ENCODE assay signal across 27 mouse cellular contexts in the genomic region with DNA sequence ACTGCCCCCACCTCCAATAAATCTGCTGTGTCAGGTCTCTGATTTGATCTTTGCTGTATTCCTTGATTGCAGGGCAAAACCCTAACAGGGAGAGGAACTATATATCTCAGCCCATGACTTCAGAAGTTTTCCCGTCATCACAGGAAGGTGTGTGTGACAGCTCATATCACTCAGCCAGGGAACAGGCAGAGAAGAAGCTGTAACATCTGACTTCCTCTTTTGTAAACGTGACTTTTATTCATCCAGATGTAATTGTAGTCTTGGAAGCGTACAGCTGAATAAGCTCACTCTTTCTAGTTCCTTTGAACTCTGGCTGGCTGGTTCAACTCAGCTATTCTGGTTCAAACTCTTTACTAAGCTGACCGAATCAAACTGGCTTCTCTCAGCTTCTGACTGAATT. TPM values are rescaled to one million over a fixed set of nuclear protein-coding genes. Genes with fewer than 3 reads are reported as not detected.
DNase-seq lines count a peak whose midpoint lies in the region; ATAC-seq lines count a peak whose summit lies in the region.
"Had no signal": no experiment of that assay in that cellular context is flagged by ENCODE, and none has a peak within 500 bp of the region (broad histone marks: within the 10 kb centered on the region; RNA-seq: fewer than 3 reads in every experiment).

No protein-coding gene starts in this region.

- H3K27me3 ChIP-seq in splenic B cell, adult 2 months (ENCODE audit: control insufficient read depth, insufficient read depth, low read length, poor library complexity, severe bottlenecking) = no peaks in the 10 kb centered on the region
- no peaks in the 10 kb centered on the region for H3K27me3 ChIP-seq in forebrain, embryonic 12.5 days
- H3K27me3 ChIP-seq: CH12.LX; embryonic facial prominence, embryonic 13.5 days; forebrain, embryonic 13.5 days; hindbrain, embryonic 12.5 days; hindbrain, embryonic 15.5 days; Patski had no signal

- ATAC-seq in megakaryocyte, adult 5-6 weeks (ENCODE audit: poor library complexity, severe bottlenecking) = peak; percentile 77
- ATAC-seq in forebrain, embryonic 12.5 days (ENCODE audit: low FRiP score) = no peak
- ATAC-seq: forebrain, embryonic 13.5 days; forebrain, embryonic 16.5 days; Patski had no signal

- WGBS in forebrain, embryonic 12.5 days = 81% methylated on average over 4 of the region's 4 CpGs

- no peaks in the 10 kb centered on the region for H3K4me1 ChIP-seq in forebrain, embryonic 12.5 days
- H3K4me1 ChIP-seq: embryonic facial prominence, embryonic 10.5 days; forebrain, embryonic 13.5 days; hindbrain, embryonic 12.5 days; hindbrain, embryonic 15.5 days had no signal

- no peak overlapping the region for H3K4me2 ChIP-seq in forebrain, embryonic 12.5 days
- H3K4me2 ChIP-seq: embryonic facial prominence, embryonic 13.5 days; forebrain, embryonic 13.5 days; heart, embryonic 11.5 days; hindbrain, embryonic 12.5 days; hindbrain, embryonic 15.5 days had no signal

- DNase-seq in 416B (ENCODE audit: low read depth) (peak; percentile 69), MEL-GATA-1-ER (ENCODE audit: extremely low read depth, low read depth) (peak; percentile 45)
- peak; percentile 30 for DNase-seq in splenic B cell, adult 2 months (ENCODE audit: low read depth, low spot score)
- no peak for DNase-seq in lung, postnatal 25 days (ENCODE audit: low spot score)
- DNase-seq in testis, postnatal 10 days (ENCODE audit: low spot score) = no peak
- DNase-seq: adrenal gland, postnatal 10 days; B cell, adult 2 months; cerebellum, adult 11 months; cerebellum, adult 2 months; cerebellum, adult 9-11 months; cerebellum, postnatal 25 days; embryo, embryonic 11 days; gastrocnemius, adult 2 months; gastrocnemius, postnatal 25 days; heart, adult 2 months had no signal

- H3K9ac ChIP-seq in forebrain, embryonic 12.5 days = no peak overlapping the region
- H3K9ac ChIP-seq: embryonic facial prominence, embryonic 13.5 days; forebrain, embryonic 13.5 days; hindbrain, embryonic 12.5 days; hindbrain, embryonic 15.5 days had no signal

- no peak overlapping the region for H3K4me3 ChIP-seq in forebrain, embryonic 12.5 days (replicated peaks)
- H3K4me3 ChIP-seq: embryonic facial prominence, embryonic 10.5 days; embryonic facial prominence, embryonic 13.5 days; erythroblast, embryonic 14.5 days; forebrain, embryonic 13.5 days; gastrocnemius, adult 2 months; heart, adult 2 months; hindbrain, embryonic 12.5 days; hindbrain, embryonic 15.5 days had no signal

- H3K9me3 ChIP-seq in forebrain, embryonic 12.5 days = 0 out of 2 replicates have a peak, but pooled peaks cover 8% of the 10 kb centered on the region
- H3K9me3 ChIP-seq: embryonic facial prominence, embryonic 13.5 days; hindbrain, embryonic 15.5 days had no signal

- no peaks in the 10 kb centered on the region for H3K36me3 ChIP-seq in splenic B cell, adult 2 months (ENCODE audit: control insufficient read depth, insufficient read depth, low read length, poor library complexity, severe bottlenecking)
- no peaks in the 10 kb centered on the region for H3K36me3 ChIP-seq in forebrain, embryonic 12.5 days (replicated peaks)
- H3K36me3 ChIP-seq: embryonic facial prominence, embryonic 10.5 days; embryonic facial prominence, embryonic 13.5 days; hindbrain, embryonic 12.5 days; hindbrain, embryonic 15.5 days had no signal

- no peak overlapping the region for H3K27ac ChIP-seq in forebrain, embryonic 12.5 days
- H3K27ac ChIP-seq: embryonic facial prominence, embryonic 10.5 days; embryonic facial prominence, embryonic 13.5 days; forebrain, embryonic 13.5 days; gastrocnemius, adult 2 months; heart, adult 2 months; hindbrain, embryonic 12.5 days; hindbrain, embryonic 15.5 days had no signal

RNA-seq across cellular contexts. Expression of a gene that starts 30.5 kb away (rescaled TPM):
- 51.0 and 52.8 TPM in 2 replicates for total RNA-seq in megakaryocyte, adult 5-6 weeks (2015)
- 48.4 and 60.4 TPM in 2 replicates for total RNA-seq in megakaryocyte, adult 5-6 weeks (2017)
- 44.6 and 46.0 TPM in 2 replicates for polyA plus RNA-seq in forebrain, embryonic 12.5 days (2016; fragmentation: Nextera tagmentation; extraction: Ambion mirVana)

RNA-seq across cellular contexts. Expression of a gene that starts 36.6 kb away (rescaled TPM):
- total RNA-seq in megakaryocyte, adult 5-6 weeks (2015) = 40.5 and 41.2 TPM in 2 replicates
- 47.6 and 53.7 TPM in 2 replicates for total RNA-seq in megakaryocyte, adult 5-6 weeks (2017)
- polyA plus RNA-seq in forebrain, embryonic 12.5 days (2016; fragmentation: Nextera tagmentation; extraction: Ambion mirVana) = 33.9 and 39.5 TPM in 2 replicates

Comparison
In these comparisons a context has a peak if more than half of its experiments do, and no peak if none do; other contexts are left out.
1. DNase-seq: peak in 416B (single experiment), MEL-GATA-1-ER (single experiment) and splenic B cell, adult 2 months (single experiment); none in lung, postnatal 25 days (single experiment) and testis, postnatal 10 days (single experiment).